Mouse (Mus musculus): ENCODE results near the gene Nsun2. TPM values are rescaled to one million over a fixed set of nuclear protein-coding genes. Genes with fewer than 3 reads are reported as not detected.
A peak's percentile ranks its signal among the peaks of the same experiment; 100 is the strongest.

Gene Nsun2
- polyA plus RNA-seq (2015; fragmentation: Nextera tagmentation; extraction: Ambion mirVana): 67.9 and 70.2 TPM in 2 replicates

- H3K4me3 ChIP-seq (ENCODE audit: low read depth, low read length): peak within 1 kb of the TSS; percentile 75
- WGBS: under 1% methylated on average over 76 of the region's 155 CpGs
These were observed at the start of gene Nsun2 for GRCm38 (mm10) chr13:69533405-69534333. Nsun2 (plus strand) TSS chr13:69533746.

GRCm38 (mm10) chr13:69485326-69485725 lies 48.2 kb upstream of the Nsun2 start:
- ATAC-seq: peak; percentile 33; the same call in 1 of the 2 replicates
- WGBS: 14% methylated on average over 6 of the region's 6 CpGs
- Histone ChIP-seq H3K27me3 (ENCODE audit: control insufficient read depth, insufficient read depth, low read depth, low read length) (peaks cover 20% of the 10 kb centered on the region), H3K36me3 (ENCODE audit: control insufficient read depth, insufficient read depth, low read length) (no peaks in the 10 kb centered on the region), H3K4me1 (ENCODE audit: control insufficient read depth, insufficient read depth, low read length) (peaks cover 14% of the 10 kb centered on the region), H3K9me3 (replicated peaks; ENCODE audit: control insufficient read depth, low read length, poor library complexity, severe bottlenecking) (no peaks in the 10 kb centered on the region), H3K9ac (ENCODE audit: low read depth, low read length) (no peak overlapping the region), H3K4me3 (ENCODE audit: low read depth, low read length) (no peak overlapping the region), H3K4me2 (ENCODE audit: low read length) (no peak overlapping the region), H3K27ac (ENCODE audit: low read length) (no peak overlapping the region)

More at GRCm38 (mm10) chr13:69533405-69534333, at the start of gene Nsun2:
- no peaks in the 10 kb centered on the region for H3K9me3 ChIP-seq (replicated peaks; ENCODE audit: control insufficient read depth, low read length, poor library complexity, severe bottlenecking)
- H3K36me3 ChIP-seq (ENCODE audit: control insufficient read depth, insufficient read depth, low read length): no peaks in the 10 kb centered on the region
- H3K9ac ChIP-seq (ENCODE audit: low read depth, low read length): peak within 1 kb of the TSS; percentile 81
- peak within 1 kb of the TSS; percentile 97 for H3K27ac ChIP-seq (ENCODE audit: low read length)
- peak; percentile 13 for ATAC-seq
- H3K4me1 ChIP-seq (ENCODE audit: control insufficient read depth, insufficient read depth, low read length): peaks cover 33% of the 10 kb centered on the region
- H3K4me2 ChIP-seq (ENCODE audit: low read length): peak within 1 kb of the TSS; percentile 99
- no peaks in the 10 kb centered on the region for H3K27me3 ChIP-seq (ENCODE audit: control insufficient read depth, insufficient read depth, low read depth, low read length)

GRCm38 (mm10) chr13:69485833-69486232 lies 47.7 kb upstream of the Nsun2 start:
- Histone ChIP-seq H3K9ac (ENCODE audit: low read depth, low read length) (no peak overlapping the region), H3K27ac (ENCODE audit: low read length) (no peak overlapping the region), H3K36me3 (ENCODE audit: control insufficient read depth, insufficient read depth, low read length) (no peaks in the 10 kb centered on the region), H3K9me3 (replicated peaks; ENCODE audit: control insufficient read depth, low read length, poor library complexity, severe bottlenecking) (no peaks in the 10 kb centered on the region), H3K4me3 (ENCODE audit: low read depth, low read length) (no peak overlapping the region), H3K4me2 (ENCODE audit: low read length) (no peak overlapping the region), H3K4me1 (ENCODE audit: control insufficient read depth, insufficient read depth, low read length) (peaks cover 14% of the 10 kb centered on the region), H3K27me3 (ENCODE audit: control insufficient read depth, insufficient read depth, low read depth, low read length) (peaks cover 20% of the 10 kb centered on the region)
- 67% methylated on average over 7 of the region's 7 CpGs for WGBS
- ATAC-seq: no peak

- H3K4me3 ChIP-seq (ENCODE audit: low read depth, low read length): no peak overlapping the region
- no peak overlapping the region for H3K9ac ChIP-seq (ENCODE audit: low read depth, low read length)
- peaks cover 20% of the 10 kb centered on the region for H3K27me3 ChIP-seq (ENCODE audit: control insufficient read depth, insufficient read depth, low read depth, low read length)
- ATAC-seq: no peak
- H3K4me1 ChIP-seq (ENCODE audit: control insufficient read depth, insufficient read depth, low read length): peaks cover 6% of the 10 kb centered on the region; the same call in 1 of the 2 replicates
- 82% methylated on average over 7 of the region's 7 CpGs for WGBS
- H3K4me2 ChIP-seq (ENCODE audit: low read length): no peak overlapping the region
- H3K27ac ChIP-seq (ENCODE audit: low read length): no peak overlapping the region
- H3K36me3 ChIP-seq (ENCODE audit: control insufficient read depth, insufficient read depth, low read length): no peaks in the 10 kb centered on the region
- H3K9me3 ChIP-seq (replicated peaks; ENCODE audit: control insufficient read depth, low read length, poor library complexity, severe bottlenecking): no peaks in the 10 kb centered on the region
These were observed 46.4 kb upstream of the Nsun2 start for GRCm38 (mm10) chr13:69487108-69487507.

- peak overlapping the region; percentile 42; the same call in 1 of the 2 replicates for H3K9ac ChIP-seq (ENCODE audit: low read depth, low read length)
- H3K4me2 ChIP-seq (ENCODE audit: low read length): peak overlapping the region; percentile 57
- H3K27me3 ChIP-seq (ENCODE audit: control insufficient read depth, insufficient read depth, low read depth, low read length): peaks cover 20% of the 10 kb centered on the region
- 2% methylated on average over 26 of the region's 26 CpGs for WGBS
- H3K4me3 ChIP-seq (ENCODE audit: low read depth, low read length): peak overlapping the region; percentile 27
- no peaks in the 10 kb centered on the region for H3K36me3 ChIP-seq (ENCODE audit: control insufficient read depth, insufficient read depth, low read length)
- H3K4me1 ChIP-seq (ENCODE audit: control insufficient read depth, insufficient read depth, low read length): peaks cover 6% of the 10 kb centered on the region; the same call in 1 of the 2 replicates
- H3K27ac ChIP-seq (ENCODE audit: low read length): no peak overlapping the region
- H3K9me3 ChIP-seq (replicated peaks; ENCODE audit: control insufficient read depth, low read length, poor library complexity, severe bottlenecking): no peaks in the 10 kb centered on the region
- peak; percentile 69 for ATAC-seq
These were observed 45.8 kb upstream of the Nsun2 start for GRCm38 (mm10) chr13:69487611-69488275.

- WGBS: 35% methylated on average over 13 of the region's 13 CpGs
- H3K9ac ChIP-seq (ENCODE audit: low read depth, low read length): no peak overlapping the region
These were observed 44.8 kb upstream of the Nsun2 start for GRCm38 (mm10) chr13:69488565-69489255.

GRCm38 (mm10) chr13:69489777-69490176 lies 43.8 kb upstream of the Nsun2 start:
- Histone ChIP-seq H3K36me3 (ENCODE audit: control insufficient read depth, insufficient read depth, low read length) (no peaks in the 10 kb centered on the region), H3K27me3 (ENCODE audit: control insufficient read depth, insufficient read depth, low read depth, low read length) (peaks cover 8% of the 10 kb centered on the region; the same call in 1 of the 2 replicates), H3K9me3 (replicated peaks; ENCODE audit: control insufficient read depth, low read length, poor library complexity, severe bottlenecking) (no peaks in the 10 kb centered on the region), H3K9ac (ENCODE audit: low read depth, low read length) (no peak overlapping the region), H3K27ac (ENCODE audit: low read length) (no peak overlapping the region), H3K4me1 (ENCODE audit: control insufficient read depth, insufficient read depth, low read length) (peaks cover 6% of the 10 kb centered on the region; the same call in 1 of the 2 replicates), H3K4me3 (ENCODE audit: low read depth, low read length) (no peak overlapping the region), H3K4me2 (ENCODE audit: low read length) (no peak overlapping the region)
- WGBS: 85% methylated on average over 9 of the region's 9 CpGs
- no peak for ATAC-seq

More at GRCm38 (mm10) chr13:69488565-69489255, 44.8 kb upstream of the Nsun2 start:
- Histone ChIP-seq H3K4me3 (ENCODE audit: low read depth, low read length) (no peak overlapping the region), H3K27me3 (ENCODE audit: control insufficient read depth, insufficient read depth, low read depth, low read length) (peaks cover 11% of the 10 kb centered on the region), H3K36me3 (ENCODE audit: control insufficient read depth, insufficient read depth, low read length) (no peaks in the 10 kb centered on the region), H3K9me3 (replicated peaks; ENCODE audit: control insufficient read depth, low read length, poor library complexity, severe bottlenecking) (no peaks in the 10 kb centered on the region), H3K27ac (ENCODE audit: low read length) (no peak overlapping the region), H3K4me1 (ENCODE audit: control insufficient read depth, insufficient read depth, low read length) (peaks cover 6% of the 10 kb centered on the region; the same call in 1 of the 2 replicates), H3K4me2 (ENCODE audit: low read length) (peak overlapping the region; percentile 57)
- ATAC-seq: no peak

- H3K27ac ChIP-seq (ENCODE audit: low read length): no peak overlapping the region
- no peak overlapping the region for H3K9ac ChIP-seq (ENCODE audit: low read depth, low read length)
- no peaks in the 10 kb centered on the region for H3K9me3 ChIP-seq (replicated peaks; ENCODE audit: control insufficient read depth, low read length, poor library complexity, severe bottlenecking)
- WGBS: 36% methylated on average over 7 of the region's 7 CpGs
- H3K4me3 ChIP-seq (ENCODE audit: low read depth, low read length): no peak overlapping the region
- H3K27me3 ChIP-seq (ENCODE audit: control insufficient read depth, insufficient read depth, low read depth, low read length): peaks cover 4% of the 10 kb centered on the region; the same call in 1 of the 2 replicates
- ATAC-seq: no peak
- H3K4me2 ChIP-seq (ENCODE audit: low read length): no peak overlapping the region
- peaks cover 3% of the 10 kb centered on the region; the same call in 1 of the 2 replicates for H3K36me3 ChIP-seq (ENCODE audit: control insufficient read depth, insufficient read depth, low read length)
- peaks cover 5% of the 10 kb centered on the region; the same call in 1 of the 2 replicates for H3K4me1 ChIP-seq (ENCODE audit: control insufficient read depth, insufficient read depth, low read length)
These were observed 40.6 kb upstream of the Nsun2 start for GRCm38 (mm10) chr13:69492876-69493463.

Measured in midbrain, embryonic 16.5 days (tissue).